Mouse (Mus musculus) E14TG2a.4 (cell line): ENCODE measurements at regions not wholly inside any gene's neighbourhood (a gene's known extent, or its start where the extent isn't known, plus 50 kb on each side); places are given as distances from the start of the nearest gene placed in this dataset.

Experiments
- CTCF ChIP-seq: conservative IDR thresholded peaks from 2 replicates; pipeline ENCODE4 v1.5.1; 2014; ENCODE audit warnings: low read length
- NANOG ChIP-seq: IDR thresholded peaks from 2 replicates; pipeline ENCODE4 v1.6.1; 2014; ENCODE audit warnings: borderline replicate concordance, low read length, mixed read lengths

- no peak for TF ChIP-seq CTCF
- no peak for TF ChIP-seq NANOG
Observed at GRCm38 (mm10) chr6:135518710-135519437, 156.5 kb downstream of the Emp1 start.
